Comparison of ENCODE assay signal across 23 mouse cellular contexts in genomic region chr4:56963687-56964086, GRCm38 (mm10). TPM values are rescaled to one million over a fixed set of nuclear protein-coding genes. Genes with fewer than 3 reads are reported as not detected.
DNase-seq lines count a peak whose midpoint lies in the region; ATAC-seq and TF ChIP-seq lines count a peak whose summit lies in the region.
"Had no signal": no experiment of that assay in that cellular context is flagged by ENCODE, and none has a peak within 500 bp of the region (broad histone marks: within the 10 kb centered on the region; RNA-seq: fewer than 3 reads in every experiment).

No protein-coding gene starts in this region.

- no peak overlapping the region for H3K4me3 ChIP-seq in intestine, embryonic 14.5 days (ENCODE audit: low read depth, low read length)
- H3K4me3 ChIP-seq in intestine, postnatal 0 days (ENCODE audit: low read depth, low read length): no peak overlapping the region
- H3K4me3 ChIP-seq: embryonic facial prominence, embryonic 10.5 days; forebrain, embryonic 12.5 days; gastrocnemius, adult 2 months; heart, embryonic 12.5 days; intestine, embryonic 15.5 days; kidney, embryonic 15.5 days; limb, embryonic 15.5 days; neural tube, embryonic 13.5 days had no signal

- no peak overlapping the region for H3K27ac ChIP-seq in intestine, embryonic 14.5 days (ENCODE audit: low read depth)
- H3K27ac ChIP-seq in intestine, postnatal 0 days (ENCODE audit: low read depth, low read length): no peak overlapping the region
- H3K27ac ChIP-seq: embryonic facial prominence, embryonic 10.5 days; forebrain, embryonic 12.5 days; gastrocnemius, adult 2 months; hindbrain, embryonic 14.5 days; intestine, embryonic 15.5 days; kidney, embryonic 15.5 days; limb, embryonic 15.5 days; neural tube, embryonic 13.5 days had no signal

- no peaks in the 10 kb centered on the region for H3K36me3 ChIP-seq in intestine, embryonic 14.5 days (ENCODE audit: control insufficient read depth, insufficient read depth, low read length)
- no peaks in the 10 kb centered on the region for H3K36me3 ChIP-seq in intestine, postnatal 0 days (ENCODE audit: control insufficient read depth, insufficient read depth)
- H3K36me3 ChIP-seq: embryonic facial prominence, embryonic 10.5 days; forebrain, embryonic 12.5 days; heart, embryonic 12.5 days; intestine, embryonic 15.5 days; kidney, embryonic 15.5 days; limb, embryonic 15.5 days had no signal

- DNase-seq in intestine, embryonic 14.5 days (ENCODE audit: low spot score): peak; percentile 45
- peak; percentile 39 for DNase-seq in R1 (ENCODE audit: low read depth, low spot score)
- peak; percentile 61 for DNase-seq in cerebellum, adult 11-12 months
- DNase-seq in cerebellum, postnatal 14 days: peak; percentile 41 to 66
- no peak for DNase-seq in gastrocnemius, postnatal 25 days
- no peak for DNase-seq in B cell, adult 2 months
- DNase-seq: adrenal gland, adult 8-10 months; gastrocnemius, adult 2 months; heart, postnatal 36 days; lung, postnatal 10 days; midbrain, embryonic 14.5 days; thymus, postnatal 36 days had no signal

- no peaks in the 10 kb centered on the region for H3K4me1 ChIP-seq in intestine, embryonic 14.5 days (replicated peaks; ENCODE audit: control insufficient read depth, insufficient read depth, low read length)
- H3K4me1 ChIP-seq in intestine, postnatal 0 days (replicated peaks; ENCODE audit: control insufficient read depth, insufficient read depth, low read length): no peaks in the 10 kb centered on the region
- H3K4me1 ChIP-seq: embryonic facial prominence, embryonic 10.5 days; forebrain, embryonic 12.5 days; heart, embryonic 12.5 days; intestine, embryonic 15.5 days; limb, embryonic 15.5 days; neural tube, embryonic 13.5 days had no signal

- ATAC-seq in intestine, embryonic 14.5 days (replicated peaks; ENCODE audit: low FRiP score, low TSS enrichment, low read depth): no peak
- no peak for ATAC-seq in intestine, postnatal 0 days
- ATAC-seq: intestine, embryonic 15.5 days had no signal

- no peaks in the 10 kb centered on the region for H3K27me3 ChIP-seq in intestine, embryonic 14.5 days (replicated peaks; ENCODE audit: control insufficient read depth, insufficient read depth, low read length)
- no peaks in the 10 kb centered on the region for H3K27me3 ChIP-seq in intestine, postnatal 0 days (replicated peaks; ENCODE audit: control insufficient read depth, insufficient read depth, low read length)
- H3K27me3 ChIP-seq: forebrain, embryonic 12.5 days; heart, embryonic 12.5 days; intestine, embryonic 15.5 days; kidney, embryonic 15.5 days; limb, embryonic 15.5 days; neural tube, embryonic 13.5 days had no signal

- H3K9me3 ChIP-seq in intestine, embryonic 14.5 days (ENCODE audit: control insufficient read depth, low read length): no peaks in the 10 kb centered on the region
- no peaks in the 10 kb centered on the region for H3K9me3 ChIP-seq in intestine, postnatal 0 days (ENCODE audit: control insufficient read depth)
- H3K9me3 ChIP-seq: embryonic facial prominence, embryonic 10.5 days; forebrain, embryonic 12.5 days; heart, embryonic 12.5 days; intestine, embryonic 15.5 days; kidney, embryonic 15.5 days; limb, embryonic 15.5 days; neural tube, embryonic 13.5 days had no signal

- no peak for TF ChIP-seq CTCF in intestine, postnatal 0 days (IDR thresholded peaks at IDR 0.05; ENCODE audit: low read depth)

- H3K9ac ChIP-seq in intestine, embryonic 14.5 days (ENCODE audit: low read length): no peak overlapping the region
- H3K9ac ChIP-seq in intestine, postnatal 0 days (ENCODE audit: low read depth, low read length): no peak overlapping the region
- H3K9ac ChIP-seq: forebrain, embryonic 12.5 days; heart, embryonic 12.5 days; hindbrain, embryonic 14.5 days; intestine, embryonic 15.5 days; kidney, embryonic 15.5 days; limb, embryonic 15.5 days; neural tube, embryonic 13.5 days had no signal

- WGBS in intestine, embryonic 14.5 days: 83% methylated on average over 6 of the region's 6 CpGs
- WGBS in intestine, postnatal 0 days: 86% methylated on average over 6 of the region's 6 CpGs

- H3K4me2 ChIP-seq in intestine, embryonic 14.5 days (ENCODE audit: low read length): no peak overlapping the region
- no peak overlapping the region for H3K4me2 ChIP-seq in intestine, postnatal 0 days (replicated peaks; ENCODE audit: low read depth)
- H3K4me2 ChIP-seq: forebrain, embryonic 12.5 days; heart, embryonic 12.5 days; hindbrain, embryonic 14.5 days; intestine, embryonic 15.5 days; kidney, embryonic 15.5 days; limb, embryonic 15.5 days; neural tube, embryonic 13.5 days had no signal

RNA-seq across cellular contexts. Expression of gene Tmem245, which starts 16.4 kb away (rescaled TPM):
- 11.1 and 11.4 TPM in 2 replicates for polyA plus RNA-seq in intestine, embryonic 14.5 days (2014; fragmentation: Nextera tagmentation; extraction: Ambion mirVana)
- 3.3 and 3.6 TPM in 2 replicates for polyA plus RNA-seq in intestine, postnatal 0 days (2015; fragmentation: Nextera tagmentation; extraction: Ambion mirVana)
- total RNA-seq in gastrocnemius, postnatal 25 days (2021): 10 to 100 TPM; 17.1 to 19.2 TPM

RNA-seq across cellular contexts. Expression of gene Frrs1l, which starts 26.5 kb away (rescaled TPM):
- 1.2 and 1.4 TPM in 2 replicates for polyA plus RNA-seq in intestine, embryonic 14.5 days (2014; fragmentation: Nextera tagmentation; extraction: Ambion mirVana)
- polyA plus RNA-seq in intestine, postnatal 0 days (2015; fragmentation: Nextera tagmentation; extraction: Ambion mirVana): 0.18 TPM in 2 replicates
- not detected for total RNA-seq in gastrocnemius, postnatal 25 days (2021)
- total RNA-seq: granulocyte monocyte progenitor cell, adult 5-6 weeks; megakaryocyte, adult 5-6 weeks had no signal

Comparison
In these comparisons a context has a peak if more than half of its experiments do, and no peak if none do; other contexts are left out.
1. DNase-seq: peak in intestine, embryonic 14.5 days (single experiment), R1 (single experiment), cerebellum, adult 11-12 months (single experiment) and cerebellum, postnatal 14 days (2 of 2); none in gastrocnemius, postnatal 25 days (single experiment) and B cell, adult 2 months (0 of 2).